Mouse (Mus musculus) lung, postnatal 0 days (tissue): ENCODE data around the gene Zfp644.

Experiments
- CTCF ChIP-seq: IDR thresholded peaks from 2 replicates; pipeline ENCODE4 v1.5.1; 2016; ENCODE audit warnings: antibody characterized with exemption, mild to moderate bottlenecking
- EP300 ChIP-seq: IDR thresholded peaks from 2 replicates; pipeline ENCODE4 v1.6.1; 2016; ENCODE audit warnings: antibody characterized with exemption, mild to moderate bottlenecking, control low read depth

- TF ChIP-seq EP300, result no peak
- TF ChIP-seq CTCF, result no peak
These were observed 14.2 kb upstream of the Zfp644 start for GRCm38 (mm10) chr5:106711220-106711726.
